Mouse (Mus musculus) left cerebral cortex, adult 2 months (tissue): ENCODE data around the gene Taar7a. TPM values are rescaled to one million over a fixed set of nuclear protein-coding genes. Genes with fewer than 3 reads are reported as not detected.

Experiments used
- DNase-seq, 2 experiments: peaks; one replicate each; pipeline ENCODE4 v3.0.0; 2021 to 2022; ENCODE audit warnings: low spot score in 2 of 2, mixed read lengths in 1 of 2; ENCODE audit errors: extremely low spot score in 1 of 2
- H3K27ac ChIP-seq: fragments of 200-600 bp; 2 replicates; pipeline ENCODE4 v1.8.1; 2022
- H3K4me3 ChIP-seq: fragments of 200-600 bp; 2 replicates; pipeline ENCODE4 v1.8.1; 2022
- CTCF ChIP-seq: fragments of 200-600 bp; IDR thresholded peaks from 2 replicates; pipeline ENCODE4 v1.8.1; 2022; ENCODE audit warnings: antibody characterized with exemption, mild to moderate bottlenecking, moderate library complexity
- intact Hi-C: fragments of 180-260 bp; cut with DNase I; formaldehyde crosslinking; loops from one replicate; pipeline ENCODE4 v1.15.1; 2025
- long read RNA-seq, 2 experiments: library from polyadenylated mRNA; stranded (forward); transcript quantifications; one replicate each; pipeline ENCODE4 v2.0.0; 2021; ENCODE audit warnings: borderline mapping rate in 2 of 2
- total RNA-seq, 2 experiments: library from RNA; stranded (reverse); gene quantifications; 2 replicates each; pipeline ENCODE4 v1.2.3; 2021

Gene Taar7a
- not detected for total RNA-seq
- long read RNA-seq, experiment 1: 0 reads
- long read RNA-seq, experiment 2: 0 reads

- no peak for DNase-seq
- TF ChIP-seq CTCF: no peak
- Histone ChIP-seq H3K27ac (no peak within 1 kb of the TSS), H3K4me3 (no peak within 1 kb of the TSS)
- intact Hi-C loops: no loop called here
Observed at GRCm38 (mm10) chr10:23993381-23993780, at the start of gene Taar7a. TSS of gene Taar7a (minus strand) at chr10:23993481.

- no peak for TF ChIP-seq CTCF
- intact Hi-C loops: no loop called here
- no peak overlapping the region for H3K27ac ChIP-seq
- DNase-seq: no peak
- H3K4me3 ChIP-seq: no peak overlapping the region
Observed at GRCm38 (mm10) chr10:24040120-24040869, 47.0 kb upstream of the Taar7a start.

- no peak for DNase-seq
- Histone ChIP-seq H3K4me3 (no peak within 1 kb of the TSS), H3K27ac (no peak within 1 kb of the TSS)
- intact Hi-C loops: no loop called here
- no peak for TF ChIP-seq CTCF
Observed at GRCm38 (mm10) chr10:24037314-24037713, 44.0 kb upstream of the Taar7a start, which contains the start of gene Taar7e. TSS of gene Taar7e (plus strand) at chr10:24037614.

GRCm38 (mm10) chr10:24031347-24031746 lies 38.1 kb upstream of the Taar7a start:
- DNase-seq: no peak
- no peak for TF ChIP-seq CTCF
- no peak overlapping the region for H3K27ac ChIP-seq
- intact Hi-C loops: no loop called here
- no peak overlapping the region for H3K4me3 ChIP-seq

- intact Hi-C loops: no loop called here
- Histone ChIP-seq H3K27ac (no peak within 1 kb of the TSS), H3K4me3 (no peak within 1 kb of the TSS)
- TF ChIP-seq CTCF: no peak
- DNase-seq: no peak
Observed at GRCm38 (mm10) chr10:24026922-24027321, 33.6 kb upstream of the Taar7a start, which contains the start of gene Taar7d. TSS of gene Taar7d (plus strand) at chr10:24027222.

- intact Hi-C loops: no loop called here
- no peak for TF ChIP-seq CTCF
Observed at GRCm38 (mm10) chr10:24008143-24008542, 14.9 kb upstream of the Taar7a start.

GRCm38 (mm10) chr10:24007034-24007433 lies 13.8 kb upstream of the Taar7a start:
- H3K4me3 ChIP-seq: no peak overlapping the region
- TF ChIP-seq CTCF: no peak
- no peak overlapping the region for H3K27ac ChIP-seq
- intact Hi-C loops: no loop called here
- DNase-seq: no peak

More at GRCm38 (mm10) chr10:24008143-24008542, 14.9 kb upstream of the Taar7a start:
- no peak overlapping the region for H3K4me3 ChIP-seq
- no peak overlapping the region for H3K27ac ChIP-seq
- DNase-seq: no peak

- Histone ChIP-seq H3K27ac (no peak overlapping the region), H3K4me3 (no peak overlapping the region)
- no peak for TF ChIP-seq CTCF
- intact Hi-C loops: no loop called here
- DNase-seq: no peak
Observed at GRCm38 (mm10) chr10:24006442-24006841, 13.2 kb upstream of the Taar7a start.

GRCm38 (mm10) chr10:23999639-24000038 lies 6.4 kb upstream of the Taar7a start, which contains the start of gene Taar7b:
TSS of gene Taar7b (plus strand) at chr10:23999939.
- intact Hi-C loops: no loop called here
- H3K4me3 ChIP-seq: no peak within 1 kb of the TSS
- no peak for TF ChIP-seq CTCF
- H3K27ac ChIP-seq: no peak within 1 kb of the TSS
- DNase-seq: no peak

GRCm38 (mm10) chr10:23986419-23986818 lies 6.9 kb downstream of the Taar7a start:
- intact Hi-C loops: no loop called here
- Histone ChIP-seq H3K27ac (no peak overlapping the region), H3K4me3 (no peak overlapping the region)
- TF ChIP-seq CTCF: no peak
- DNase-seq: no peak

GRCm38 (mm10) chr10:23985546-23985945 lies 7.7 kb downstream of the Taar7a start, which contains the start of gene Taar6:
TSS of gene Taar6 (minus strand) at chr10:23985646.
- intact Hi-C loops: no loop called here
- Histone ChIP-seq H3K27ac (no peak within 1 kb of the TSS), H3K4me3 (no peak within 1 kb of the TSS)
- no peak for DNase-seq
- TF ChIP-seq CTCF: no peak

- DNase-seq: peak; percentile 68 to 70
- intact Hi-C loops: loop anchor here (1.0 to 10.0 kb wide), 3 partner anchors 101 to 153 kb away; no protein-coding TSS in a partner anchor
- peak; percentile 57 for TF ChIP-seq CTCF
- Histone ChIP-seq H3K27ac (no peak overlapping the region), H3K4me3 (no peak overlapping the region)
Observed at GRCm38 (mm10) chr10:23978901-23979705, 14.2 kb downstream of the Taar7a start.
